Mouse (Mus musculus) CH12.LX (cell line): ENCODE data around the gene Tfdp2.

Experiments used
- BHLHE40 ChIP-seq: IDR thresholded peaks from 2 replicates; pipeline ENCODE4 v1.6.1; 2011; ENCODE audit warnings: mild to moderate bottlenecking, low read depth, low read length, improper control_type of control experiment
- ELF1 ChIP-seq: IDR thresholded peaks from 2 replicates; pipeline ENCODE4 v1.6.1; 2014; ENCODE audit warnings: low read depth, mild to moderate bottlenecking, inconsistent platforms, low read length, improper control_type of control experiment
- EP300 ChIP-seq: IDR thresholded peaks from 2 replicates; pipeline ENCODE4 v1.6.1; 2011; ENCODE audit warnings: low read length, improper control_type of control experiment
- HCFC1 ChIP-seq: IDR thresholded peaks from 2 replicates; pipeline ENCODE4 v1.6.1; 2012; ENCODE audit warnings: low read depth, mild to moderate bottlenecking, inconsistent platforms, low read length, improper control_type of control experiment
- JUND ChIP-seq: conservative IDR thresholded peaks from 2 replicates; pipeline ENCODE4 v1.6.1; 2011; ENCODE audit warnings: low read depth, low read length, improper control_type of control experiment
- POLR2A ChIP-seq: IDR thresholded peaks from 2 replicates; pipeline ENCODE4 v1.6.1; 2011; ENCODE audit warnings: low read depth, mild to moderate bottlenecking, improper control_type of control experiment, low read length
- UBTF ChIP-seq: IDR thresholded peaks from 2 replicates; pipeline ENCODE4 v1.6.1; 2012; ENCODE audit warnings: low read depth, mild to moderate bottlenecking, inconsistent platforms, low read length, improper control_type of control experiment, moderate library complexity
- USF1 ChIP-seq: IDR thresholded peaks from 2 replicates; pipeline ENCODE4 v1.6.1; 2014; ENCODE audit warnings: low read depth, mild to moderate bottlenecking, inconsistent platforms, low read length, improper control_type of control experiment

DNA sequence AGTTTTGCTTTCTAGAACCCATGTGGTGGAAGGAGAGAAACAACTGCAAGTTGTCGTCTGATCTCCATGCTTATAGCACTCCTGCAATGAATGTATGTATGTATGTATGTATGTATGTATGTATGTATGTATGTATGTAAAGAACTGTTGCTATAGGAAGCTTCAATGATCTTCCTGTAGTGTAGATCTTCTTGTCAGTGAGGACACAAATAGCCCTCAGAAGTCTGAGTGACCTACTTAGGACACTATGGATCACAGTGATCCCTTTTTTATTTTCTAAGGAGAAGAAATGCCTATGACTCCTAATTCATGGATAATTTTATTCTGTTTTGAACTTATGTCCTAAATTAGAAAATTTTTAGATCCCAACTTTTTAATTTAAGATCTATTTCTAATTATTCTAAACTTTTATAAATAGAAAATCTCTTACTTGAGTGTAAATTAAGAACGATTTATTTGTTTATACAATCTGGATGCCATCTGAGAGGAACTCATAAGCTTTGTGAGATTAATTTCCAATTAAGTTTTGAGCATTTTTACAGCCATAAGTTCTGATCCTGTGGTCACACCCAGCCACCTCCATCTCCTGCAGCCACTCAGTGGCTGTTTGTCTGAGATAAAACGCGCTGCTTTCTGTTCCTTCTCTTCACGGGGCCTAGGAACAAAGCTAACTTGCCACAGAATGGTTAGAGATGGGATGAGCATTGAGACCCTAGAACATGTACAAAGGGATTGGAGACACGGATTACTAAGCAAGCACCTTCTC, 70.9 kb downstream of the Tfdp2 start:
- TF ChIP-seq JUND (no peak), ELF1 (no peak), BHLHE40 (no peak), POLR2A (no peak), USF1 (no peak), UBTF (no peak), HCFC1 (no peak), EP300 (no peak)
